Mouse (Mus musculus) embryonic stem cell, embryonic (primary cell): ENCODE results near the gene Gars.

Experiments
- CTCF ChIA-PET, 4 experiments: fragments of 300-600 bp in 2 of 4; fragments of 350-600 bp in 2 of 4; sonication (Branson Sonifier 250); formaldehyde crosslinking; loops; one replicate each; lab custom pipeline; 2022; ENCODE audit warnings: inconsistent platforms in 2 of 4; lab: Charles Lee
- POLR2A ChIA-PET, 4 experiments: fragments of 300-600 bp in 2 of 4; fragments of 350-600 bp in 2 of 4; sonication (Branson Sonifier 250); formaldehyde crosslinking; loops; one replicate each; lab custom pipeline; 2022; ENCODE audit warnings: antibody characterized with exemption in 4 of 4, inconsistent platforms in 1 of 4; lab: Charles Lee

Gars gene

GRCm38 (mm10) chr6:55060241-55060825 lies 22.5 kb downstream of the Gars start:
- POLR2A ChIA-PET, result interaction anchor here in 2 of 4 experiments (0.6 to 8.6 kb wide), 8 partner anchors 9 to 317 kb away, joined by 3 to 75 read pairs (median 4); no protein-coding TSS in a partner anchor
- CTCF ChIA-PET, result no interaction called here

- CTCF ChIA-PET, result no interaction called here
- POLR2A ChIA-PET, result interaction anchor here in 2 of 4 experiments (0.6 to 8.6 kb wide), 7 partner anchors 9 to 318 kb away, joined by 3 to 75 read pairs (median 7); no protein-coding TSS in a partner anchor
Measured at GRCm38 (mm10) chr6:55061328-55061727, 23.5 kb downstream of the Gars start.

- ChIA-PET CTCF (no interaction called here), POLR2A (interaction anchor here in 1 of 4 experiments (0.9 to 8.6 kb wide), 8 partner anchors 10 to 29 kb away, joined by 3 to 75 read pairs (median 6); no protein-coding TSS in a partner anchor)
Measured at GRCm38 (mm10) chr6:55062200-55062599, 24.4 kb downstream of the Gars start.

GRCm38 (mm10) chr6:55063793-55064476 lies 26.1 kb downstream of the Gars start:
- CTCF ChIA-PET, result interaction anchor here in 1 of 4 experiments (1.0 kb wide), 1 partner anchor 10 kb away, joined by 3 read pairs; no protein-coding TSS in a partner anchor
- POLR2A ChIA-PET, result interaction anchor here in 2 of 4 experiments (0.6 to 8.6 kb wide), 14 partner anchors 8 to 47 kb away, joined by 3 to 75 read pairs (median 4); no protein-coding TSS in a partner anchor

GRCm38 (mm10) chr6:55064477-55064827 lies 26.6 kb downstream of the Gars start:
- ChIA-PET CTCF (no interaction called here), POLR2A (interaction anchor here in 2 of 4 experiments (0.6 to 8.6 kb wide), 14 partner anchors 9 to 48 kb away, joined by 3 to 75 read pairs (median 4); no protein-coding TSS in a partner anchor)

- CTCF ChIA-PET, result interaction anchor here in 2 of 4 experiments (0.6 kb wide), 2 partner anchors 500 to 738 kb away, joined by 3 read pairs; partner anchors contain the start of gene Scrn1 (in 1 of the 2)
- POLR2A ChIA-PET, result interaction anchor here in 2 of 4 experiments (1.1 to 8.6 kb wide), 7 partner anchors 8 to 27 kb away, joined by 3 to 75 read pairs (median 6); no protein-coding TSS in a partner anchor
Measured at GRCm38 (mm10) chr6:55065903-55066302, 28.1 kb downstream of the Gars start.

- ChIA-PET CTCF (interaction anchor here in 1 of 4 experiments (1.2 to 1.5 kb wide), 2 partner anchors 14 to 90 kb away, joined by 3 read pairs; no protein-coding TSS in a partner anchor), POLR2A (interaction anchor here in 3 of 4 experiments (0.8 to 8.5 kb wide), 8 partner anchors 14 to 38 kb away, joined by 3 to 75 read pairs (median 8); no protein-coding TSS in a partner anchor)
Measured at GRCm38 (mm10) chr6:55076561-55077255, 38.9 kb downstream of the Gars start.

- CTCF ChIA-PET, result interaction anchor here in 1 of 4 experiments (1.8 to 2.9 kb wide), 2 partner anchors 10 to 85 kb away, joined by 16 to 21 read pairs; no protein-coding TSS in a partner anchor
- POLR2A ChIA-PET, result interaction anchor here in 2 of 4 experiments (0.6 to 5.3 kb wide), 13 partner anchors 9 to 265 kb away, joined by 3 to 38 read pairs (median 4); partner anchors contain the start of genes Gars (in 1 of the 2), Ggct (in 1 of the 2) and Znrf2 (in 1 of the 2)
Measured at GRCm38 (mm10) chr6:55081379-55081778, 43.6 kb downstream of the Gars start.

GRCm38 (mm10) chr6:55082261-55083051 lies 44.6 kb downstream of the Gars start:
- POLR2A ChIA-PET, result interaction anchor here (0.6 to 5.3 kb wide), 26 partner anchors 8 to 1634 kb away, joined by 3 to 38 read pairs (median 4); partner anchors contain the start of genes Gars (in 1 of the 4), Ggct (in 1 of the 4) and Znrf2 (in 1 of the 4)
- CTCF ChIA-PET, result interaction anchor here in 2 of 4 experiments (0.9 to 2.9 kb wide), 5 partner anchors 9 to 89 kb away, joined by 3 to 21 read pairs (median 4); no protein-coding TSS in a partner anchor

GRCm38 (mm10) chr6:55087355-55087754 lies 49.5 kb downstream of the Gars start:
- CTCF ChIA-PET, result no interaction called here
- POLR2A ChIA-PET, result interaction anchor here in 1 of 4 experiments (0.7 to 1.0 kb wide), 3 partner anchors 95 to 207 kb away, joined by 3 read pairs; partner anchors contain the start of gene Ggct

- CTCF ChIA-PET, result interaction anchor here in 2 of 4 experiments (0.5 to 2.5 kb wide), 12 partner anchors 9 to 79 kb away, joined by 3 to 16 read pairs (median 4); no protein-coding TSS in a partner anchor
- POLR2A ChIA-PET, result interaction anchor here in 2 of 4 experiments (0.9 to 1.1 kb wide), 3 partner anchors 28 to 72 kb away, joined by 3 to 4 read pairs (median 3); no protein-coding TSS in a partner anchor
Measured at GRCm38 (mm10) chr6:55090639-55091038, 52.8 kb downstream of the Gars start.

- ChIA-PET POLR2A (interaction anchor here in 2 of 4 experiments (0.5 to 2.9 kb wide), 6 partner anchors 7 to 63 kb away, joined by 3 to 9 read pairs (median 4); no protein-coding TSS in a partner anchor), CTCF (interaction anchor here (0.6 to 2.5 kb wide), 14 partner anchors 8 to 448 kb away, joined by 3 to 16 read pairs (median 4); no protein-coding TSS in a partner anchor)
Measured at GRCm38 (mm10) chr6:55091396-55091795, 53.6 kb downstream of the Gars start.

- ChIA-PET CTCF (interaction anchor here in 1 of 4 experiments (1.1 kb wide), 1 partner anchor 101 kb away, joined by 3 read pairs; the partner anchor contains the start of gene Ggct), POLR2A (interaction anchor here in 3 of 4 experiments (0.5 to 2.9 kb wide), 4 partner anchors 9 to 348 kb away, joined by 3 to 9 read pairs (median 4); no protein-coding TSS in a partner anchor)
Measured at GRCm38 (mm10) chr6:55093431-55094146, 55.8 kb downstream of the Gars start.

- ChIA-PET POLR2A (interaction anchor here in 2 of 4 experiments (1.5 kb wide), 2 partner anchors 11 to 18 kb away, joined by 3 to 4 read pairs; no protein-coding TSS in a partner anchor), CTCF (no interaction called here)
Measured at GRCm38 (mm10) chr6:55098030-55098429, 60.2 kb downstream of the Gars start.

- ChIA-PET CTCF (interaction anchor here in 2 of 4 experiments (1.1 to 1.4 kb wide), 2 partner anchors 8 to 69 kb away, joined by 4 to 5 read pairs; no protein-coding TSS in a partner anchor), POLR2A (interaction anchor here in 1 of 4 experiments (1.5 kb wide), 1 partner anchor 10 kb away, joined by 4 read pairs; no protein-coding TSS in a partner anchor)
Measured at GRCm38 (mm10) chr6:55098603-55099002, 60.8 kb downstream of the Gars start.
